8 mouse cellular contexts compared by ENCODE assay signal in genomic region chr7:28961927-28962670, GRCm38 (mm10). TPM values are rescaled to one million over a fixed set of nuclear protein-coding genes. Genes with fewer than 3 reads are reported as not detected.
DNase-seq lines count a peak whose midpoint lies in the region; ATAC-seq and TF ChIP-seq lines count a peak whose summit lies in the region.

Gene Actn4, minus strand, starts transcription at chr7:28962340.

- H3K9ac ChIP-seq in hindbrain, postnatal 0 days (replicated peaks; ENCODE audit: low read length): peak within 1 kb of the TSS; percentile 92

- H3K27me3 ChIP-seq in hindbrain, postnatal 0 days (ENCODE audit: insufficient read depth, low read length): no peaks in the 10 kb centered on the region

- H3K4me3 ChIP-seq in gastrocnemius, adult 2 months: peak within 1 kb of the TSS; percentile 85
- peak within 1 kb of the TSS; percentile 97 for H3K4me3 ChIP-seq in hindbrain, postnatal 0 days (ENCODE audit: low read length)
- peak within 1 kb of the TSS; percentile 100 for H3K4me3 ChIP-seq in left cerebral cortex, adult 2 months

- peaks cover 20% of the 10 kb centered on the region for H3K4me1 ChIP-seq in hindbrain, postnatal 0 days (ENCODE audit: insufficient read depth, low read length)

- peak within 1 kb of the TSS; percentile 83 for H3K4me2 ChIP-seq in hindbrain, postnatal 0 days (ENCODE audit: low read depth, low read length)

- intact Hi-C loops in gastrocnemius, adult 2 months (cut with DNase I): loop anchor here (2.0 to 5.0 kb wide), 2 partner anchors 23 to 40 kb away; no protein-coding TSS in a partner anchor
- intact Hi-C loops in left cerebral cortex, adult 2 months (cut with DNase I): loop anchor here (2.0 to 5.0 kb wide), 3 partner anchors 39 to 165 kb away; partner anchors contain the start of gene Ech1

- H3K36me3 ChIP-seq in hindbrain, postnatal 0 days (ENCODE audit: insufficient read depth, low read length): no peaks in the 10 kb centered on the region

- under 1% methylated on average over 64 of the region's 76 CpGs for WGBS in hindbrain, postnatal 0 days

- DNase-seq in WW6 (ENCODE audit: low read depth, low spot score): peak; percentile 96
- DNase-seq in cerebellum, postnatal 4 days (ENCODE audit: low spot score in 2 of 2): peak; percentile 96 to 99
- DNase-seq in gastrocnemius, adult 2 months: peak; percentile 100
- peak; percentile 100 for DNase-seq in hindbrain, postnatal 0 days (ENCODE audit: low spot score)
- DNase-seq in left cerebral cortex, adult 2 months (ENCODE audit: extremely low spot score in 1 of 2, low spot score in 2 of 2): peak; percentile 99
- peak; percentile 99 for DNase-seq in right cerebral cortex, adult 2 months (ENCODE audit: low spot score in 2 of 2)
- peak; percentile 100 for DNase-seq in urinary bladder, postnatal 14 days (ENCODE audit: low spot score)

- H3K9me3 ChIP-seq in hindbrain, postnatal 0 days (ENCODE audit: low read length): no peaks in the 10 kb centered on the region

- ATAC-seq in hindbrain, postnatal 0 days: peak; percentile 95
- peak; percentile 97 for ATAC-seq in megakaryocyte, adult 5-6 weeks (ENCODE audit: poor library complexity, severe bottlenecking)

- H3K27ac ChIP-seq in gastrocnemius, adult 2 months: peak within 1 kb of the TSS; percentile 92
- H3K27ac ChIP-seq in hindbrain, postnatal 0 days: peak within 1 kb of the TSS; percentile 88
- H3K27ac ChIP-seq in left cerebral cortex, adult 2 months: peak within 1 kb of the TSS; percentile 89

- TF ChIP-seq CTCF in gastrocnemius, adult 2 months (IDR thresholded peaks at IDR 0.05): no peak
- TF ChIP-seq CTCF in hindbrain, postnatal 0 days (IDR thresholded peaks at IDR 0.05; ENCODE audit: low read depth): no peak
- no peak for TF ChIP-seq CTCF in left cerebral cortex, adult 2 months (IDR thresholded peaks at IDR 0.05)

RNA-seq across cellular contexts. Expression of gene Actn4, which starts in this region (rescaled TPM):
- 10 to 100 TPM; 27.1 to 40.2 TPM for total RNA-seq in gastrocnemius, adult 2 months (2021)
- total RNA-seq in hindbrain, postnatal 0 days (2014; rRNA removed): 81.3 and 85.7 TPM in 2 replicates
- polyA plus RNA-seq in hindbrain, postnatal 0 days (2015; fragmentation: Nextera tagmentation; extraction: Ambion mirVana): 114 and 115 TPM in 2 replicates
- 100 to 1,000 TPM; 196 to 199 TPM for total RNA-seq in left cerebral cortex, adult 2 months (2021)
- 82.5 and 87.8 TPM in 2 replicates for total RNA-seq in megakaryocyte, adult 5-6 weeks (2015)
- 44.7 and 55.1 TPM in 2 replicates for total RNA-seq in megakaryocyte, adult 5-6 weeks (2017)

Comparison
In these comparisons a context has a peak if more than half of its experiments do, and no peak if none do; other contexts are left out.
1. Peak in every context shown above with its lines: DNase-seq, ATAC-seq, H3K4me3 ChIP-seq and H3K27ac ChIP-seq.